In genomic region chr6:30047271-30048162, GRCm38 (mm10) we compare ENCODE assay signal across 8 mouse cellular contexts. TPM values are rescaled to one million over a fixed set of nuclear protein-coding genes. Genes with fewer than 3 reads are reported as not detected.
DNase-seq lines count a peak whose midpoint lies in the region; ATAC-seq and TF ChIP-seq lines count a peak whose summit lies in the region.

Gene Nrf1, plus strand, starts transcription at chr6:30047988.

- no peak for TF ChIP-seq POLR2A in bone marrow macrophage, adult 2 months (IDR thresholded peaks at IDR 0.05; ENCODE audit: borderline replicate concordance, low read depth, low read length)

- H3K36me3 ChIP-seq in embryonic facial prominence, embryonic 15.5 days: no peaks in the 10 kb centered on the region
- no peaks in the 10 kb centered on the region for H3K36me3 ChIP-seq in limb, embryonic 12.5 days
- no peaks in the 10 kb centered on the region for H3K36me3 ChIP-seq in midbrain, embryonic 14.5 days (ENCODE audit: control insufficient read depth, insufficient read depth, low read length)

- H3K4me2 ChIP-seq in embryonic facial prominence, embryonic 15.5 days (replicated peaks): peak within 1 kb of the TSS; percentile 72
- H3K4me2 ChIP-seq in limb, embryonic 12.5 days: peak within 1 kb of the TSS; percentile 73
- H3K4me2 ChIP-seq in midbrain, embryonic 14.5 days (ENCODE audit: low read length): peak within 1 kb of the TSS; percentile 76

- under 1% methylated on average over 69 of the region's 78 CpGs for WGBS in embryonic facial prominence, embryonic 15.5 days
- under 1% methylated on average over 73 of the region's 78 CpGs for WGBS in limb, embryonic 12.5 days
- WGBS in midbrain, embryonic 14.5 days: under 1% methylated on average over 69 of the region's 78 CpGs

- no peak for TF ChIP-seq CTCF in bone marrow macrophage, adult 2 months (IDR thresholded peaks at IDR 0.05; ENCODE audit: low read depth, low read length)

- DNase-seq in 416B (ENCODE audit: low read depth): peak; percentile 84
- DNase-seq in heart, adult 8-10 months (ENCODE audit: low spot score): peak; percentile 85
- DNase-seq in kidney, adult 8-10 months: peak; percentile 87 to 88
- DNase-seq in midbrain, embryonic 14.5 days: peak; percentile 97
- peak; percentile 87 for DNase-seq in spleen, adult 12 weeks (ENCODE audit: low spot score)

- H3K4me1 ChIP-seq in bone marrow macrophage, adult 2 months (ENCODE audit: control insufficient read depth, insufficient read depth, low read length): peaks cover 19% of the 10 kb centered on the region
- peaks cover 27% of the 10 kb centered on the region for H3K4me1 ChIP-seq in embryonic facial prominence, embryonic 15.5 days
- peaks cover 15% of the 10 kb centered on the region for H3K4me1 ChIP-seq in limb, embryonic 12.5 days (replicated peaks)
- H3K4me1 ChIP-seq in midbrain, embryonic 14.5 days (ENCODE audit: control insufficient read depth, insufficient read depth, low read length): peaks cover 23% of the 10 kb centered on the region

- no peaks in the 10 kb centered on the region for H3K27me3 ChIP-seq in embryonic facial prominence, embryonic 15.5 days
- no peaks in the 10 kb centered on the region for H3K27me3 ChIP-seq in limb, embryonic 12.5 days
- no peaks in the 10 kb centered on the region for H3K27me3 ChIP-seq in midbrain, embryonic 14.5 days (ENCODE audit: control insufficient read depth, insufficient read depth, low read length)

- peak within 1 kb of the TSS; percentile 95 for H3K9ac ChIP-seq in embryonic facial prominence, embryonic 15.5 days
- H3K9ac ChIP-seq in limb, embryonic 12.5 days (replicated peaks): peak within 1 kb of the TSS; percentile 100
- H3K9ac ChIP-seq in midbrain, embryonic 14.5 days (replicated peaks; ENCODE audit: low read length): peak within 1 kb of the TSS; percentile 99

- H3K4me3 ChIP-seq in bone marrow macrophage, adult 2 months (ENCODE audit: insufficient read depth, low read length): peak within 1 kb of the TSS; percentile 65
- H3K4me3 ChIP-seq in embryonic facial prominence, embryonic 15.5 days (replicated peaks): peak within 1 kb of the TSS; percentile 87
- H3K4me3 ChIP-seq in limb, embryonic 12.5 days (replicated peaks): peak within 1 kb of the TSS; percentile 98
- H3K4me3 ChIP-seq in midbrain, embryonic 14.5 days (replicated peaks; ENCODE audit: low read depth, low read length): peak within 1 kb of the TSS; percentile 96

- peak within 1 kb of the TSS; percentile 88 for H3K27ac ChIP-seq in bone marrow macrophage, adult 2 months (ENCODE audit: insufficient read depth, low read depth, low read length)
- peak within 1 kb of the TSS; percentile 99 for H3K27ac ChIP-seq in embryonic facial prominence, embryonic 15.5 days (replicated peaks)
- peak within 1 kb of the TSS; percentile 100 for H3K27ac ChIP-seq in limb, embryonic 12.5 days
- H3K27ac ChIP-seq in midbrain, embryonic 14.5 days (replicated peaks; ENCODE audit: low read depth, low read length): peak within 1 kb of the TSS; percentile 100

- H3K9me3 ChIP-seq in embryonic facial prominence, embryonic 15.5 days (replicated peaks): no peaks in the 10 kb centered on the region
- no peaks in the 10 kb centered on the region for H3K9me3 ChIP-seq in limb, embryonic 12.5 days
- H3K9me3 ChIP-seq in midbrain, embryonic 14.5 days (ENCODE audit: control insufficient read depth, low read length): no peaks in the 10 kb centered on the region

- peak; percentile 96 for ATAC-seq in embryonic facial prominence, embryonic 15.5 days (ENCODE audit: insufficient number of reproducible peaks, low FRiP score, low TSS enrichment, low read depth)
- ATAC-seq in limb, embryonic 12.5 days (ENCODE audit: insufficient number of reproducible peaks, insufficient read depth, low FRiP score, low TSS enrichment, low read depth): peak; percentile 92
- peak; percentile 95 for ATAC-seq in midbrain, embryonic 14.5 days (ENCODE audit: low FRiP score, low TSS enrichment)

RNA-seq across cellular contexts. Expression of gene Nrf1, which starts in this region (rescaled TPM):
- polyA plus RNA-seq in bone marrow macrophage, adult 2 months (2012; ENCODE audit: insufficient read depth, insufficient read length, missing spikeins): 20.4 and 21.6 TPM in 2 replicates
- 49.5 and 55.1 TPM in 2 replicates for polyA plus RNA-seq in embryonic facial prominence, embryonic 15.5 days (2015; fragmentation: Nextera tagmentation; extraction: Ambion mirVana)
- 10 to 100 TPM; 10.6 to 12.3 (median 11.3) TPM for total RNA-seq in heart, adult 8-10 months (2022)
- 75.0 and 75.7 TPM in 2 replicates for polyA plus RNA-seq in limb, embryonic 12.5 days (2016; fragmentation: Nextera tagmentation; extraction: Ambion mirVana)
- polyA plus RNA-seq in midbrain, embryonic 14.5 days (2014; fragmentation: Nextera tagmentation; extraction: Ambion mirVana): 32.2 and 42.8 TPM in 2 replicates

Comparison
In these comparisons a context has a peak if more than half of its experiments do, and no peak if none do; other contexts are left out.
1. Peak in every context shown above with its lines: DNase-seq, ATAC-seq, H3K4me3 ChIP-seq and H3K27ac ChIP-seq.